ENCODE assay signal across 8 mouse cellular contexts in genomic region chr10:77590812-77591211, GRCm38 (mm10). TPM values are rescaled to one million over a fixed set of nuclear protein-coding genes. Genes with fewer than 3 reads are reported as not detected.
DNase-seq lines count a peak whose midpoint lies in the region; ATAC-seq and TF ChIP-seq lines count a peak whose summit lies in the region.

No protein-coding gene starts in this region.

- peak; percentile 71 for TF ChIP-seq CTCF in gastrocnemius, adult 2 months (IDR thresholded peaks at IDR 0.05)
- no peak for TF ChIP-seq CTCF in Patski (IDR thresholded peaks at IDR 0.05)
- peak; percentile 78 for TF ChIP-seq CTCF in heart, postnatal 0 days (IDR thresholded peaks at IDR 0.05; ENCODE audit: low read depth)

- peak; percentile 63 for DNase-seq in gastrocnemius, adult 2 months
- DNase-seq in gastrocnemius, postnatal 10 days: no peak
- DNase-seq in Patski (ENCODE audit: low read depth, low spot score): no peak
- peak; percentile 81 for DNase-seq in embryo, embryonic 10 days (ENCODE audit: low spot score)
- DNase-seq in heart, postnatal 0 days (ENCODE audit: low spot score): peak; percentile 70
- peak; percentile 36 for DNase-seq in left cerebral cortex, postnatal 4 days
- peak; percentile 59 for DNase-seq in midbrain, embryonic 10.5 days (ENCODE audit: low spot score)
- peak; percentile 34 for DNase-seq in telencephalon, adult 2 months (ENCODE audit: low read depth, low spot score)

- in situ Hi-C loops in Patski (cut with MboI; ENCODE audit: low pct_unique_long_range_greater_than_20kb): no loop called here

- no peaks in the 10 kb centered on the region for H3K27me3 ChIP-seq in Patski
- H3K27me3 ChIP-seq in heart, postnatal 0 days (ENCODE audit: control insufficient read depth, insufficient read depth, low read length): no peaks in the 10 kb centered on the region
- H3K27me3 ChIP-seq in midbrain, embryonic 10.5 days (ENCODE audit: low read depth, poor library complexity, severe bottlenecking): no peaks in the 10 kb centered on the region

- POLR2A ChIA-PET in Patski (lab: Charles Lee): no interaction called here

- H3K9me3 ChIP-seq in heart, postnatal 0 days (replicated peaks; ENCODE audit: control insufficient read depth, low read length): no peaks in the 10 kb centered on the region
- no peaks in the 10 kb centered on the region for H3K9me3 ChIP-seq in midbrain, embryonic 10.5 days (replicated peaks)

- H3K27ac ChIP-seq in gastrocnemius, adult 2 months: no peak overlapping the region
- H3K27ac ChIP-seq in heart, postnatal 0 days (ENCODE audit: low read depth): 0 out of 2 replicates have a peak overlapping the region, but pooled peaks have one; percentile 43
- H3K27ac ChIP-seq in midbrain, embryonic 10.5 days (replicated peaks): no peak overlapping the region

- peaks cover 19% of the 10 kb centered on the region; the same call in 1 of the 2 replicates for H3K4me1 ChIP-seq in heart, postnatal 0 days (ENCODE audit: control insufficient read depth, insufficient read depth)
- peaks cover 9% of the 10 kb centered on the region; the same call in 1 of the 2 replicates for H3K4me1 ChIP-seq in midbrain, embryonic 10.5 days

- CTCF ChIA-PET in Patski (lab: Charles Lee): interaction anchor here (1.0 to 2.1 kb wide), 7 partner anchors 10 to 274 kb away, joined by 3 to 6 read pairs (median 3); partner anchors contain the start of gene Pttg1ip

- ATAC-seq in Patski: peak; percentile 60
- peak; percentile 82 for ATAC-seq in heart, postnatal 0 days (ENCODE audit: insufficient read depth, low read depth)

- no peak overlapping the region for H3K4me3 ChIP-seq in gastrocnemius, adult 2 months
- no peak overlapping the region for H3K4me3 ChIP-seq in heart, postnatal 0 days (ENCODE audit: low read depth, low read length)
- H3K4me3 ChIP-seq in midbrain, embryonic 10.5 days: no peak overlapping the region

- intact Hi-C loops in gastrocnemius, adult 2 months (cut with DNase I): no loop called here
- intact Hi-C loops in left cerebral cortex, postnatal 4 days (cut with DNase I): no loop called here

- WGBS in heart, postnatal 0 days: 45% methylated on average over 6 of the region's 6 CpGs
- 44% methylated on average over 6 of the region's 6 CpGs for WGBS in midbrain, embryonic 10.5 days

- TF ChIP-seq EP300 in heart, postnatal 0 days (IDR thresholded peaks at IDR 0.05; ENCODE audit: low read depth): no peak

- no peak overlapping the region for H3K4me2 ChIP-seq in heart, postnatal 0 days (ENCODE audit: low read depth, low read length)

- no peak overlapping the region for H3K9ac ChIP-seq in heart, postnatal 0 days (replicated peaks; ENCODE audit: low read depth, low read length)

- H3K36me3 ChIP-seq in heart, postnatal 0 days (replicated peaks; ENCODE audit: control insufficient read depth, insufficient read depth, low read length): peaks cover 76% of the 10 kb centered on the region
- H3K36me3 ChIP-seq in midbrain, embryonic 10.5 days: peaks cover 90% of the 10 kb centered on the region

RNA-seq across cellular contexts. Expression of gene Pttg1ip, which starts 9.3 kb away (rescaled TPM):
- total RNA-seq in gastrocnemius, adult 2 months (2021): 10 to 100 TPM; 30.5 to 36.5 TPM
- 10 to 100 TPM; 70.2 to 71.3 TPM for total RNA-seq in gastrocnemius, postnatal 10 days (2021)
- polyA plus RNA-seq in Patski (2021): 339 TPM
- total RNA-seq in heart, postnatal 0 days (2014; rRNA removed; ENCODE audit: low replicate concordance): 117 and 163 TPM in 2 replicates
- polyA plus RNA-seq in heart, postnatal 0 days (2015; fragmentation: Nextera tagmentation; extraction: Ambion mirVana): 117 and 119 TPM in 2 replicates
- 10 to 100 TPM; 54.7 to 62.7 TPM for total RNA-seq in left cerebral cortex, postnatal 4 days (2021)
- 67.0 and 69.9 TPM in 2 replicates for polyA plus RNA-seq in midbrain, embryonic 10.5 days (2016; fragmentation: Nextera tagmentation; extraction: Ambion mirVana)

RNA-seq across cellular contexts. Expression of gene Sumo3, which starts 15.1 kb away (rescaled TPM):
- 10 to 100 TPM; 43.5 to 44.5 TPM for total RNA-seq in gastrocnemius, adult 2 months (2021)
- 10 to 100 TPM; 64.5 to 65.3 TPM for total RNA-seq in gastrocnemius, postnatal 10 days (2021)
- polyA plus RNA-seq in Patski (2021): 235 TPM
- total RNA-seq in heart, postnatal 0 days (2014; rRNA removed; ENCODE audit: low replicate concordance): 112 and 128 TPM in 2 replicates
- polyA plus RNA-seq in heart, postnatal 0 days (2015; fragmentation: Nextera tagmentation; extraction: Ambion mirVana): 121 and 128 TPM in 2 replicates
- total RNA-seq in left cerebral cortex, postnatal 4 days (2021): 100 to 1,000 TPM; 175 to 189 TPM
- polyA plus RNA-seq in midbrain, embryonic 10.5 days (2016; fragmentation: Nextera tagmentation; extraction: Ambion mirVana): 403 and 425 TPM in 2 replicates

RNA-seq across cellular contexts. Expression of gene Gm49325, which starts 15.2 kb away (rescaled TPM):
- total RNA-seq in gastrocnemius, adult 2 months (2021): 1 to 10 TPM; 8.4 to 8.6 TPM
- 10 to 100 TPM in 1 of 2 experiments, 1 to 10 TPM in 1; 10.0 to 11.4 TPM for total RNA-seq in gastrocnemius, postnatal 10 days (2021)
- polyA plus RNA-seq in Patski (2021): 5.5 TPM
- not detected in 2 replicates for total RNA-seq in heart, postnatal 0 days (2014; rRNA removed; ENCODE audit: low replicate concordance)
- polyA plus RNA-seq in heart, postnatal 0 days (2015; fragmentation: Nextera tagmentation; extraction: Ambion mirVana): 6.8 and 13.7 TPM in 2 replicates
- total RNA-seq in left cerebral cortex, postnatal 4 days (2021): 10 to 100 TPM in 1 of 2 experiments, not detected in 1; 21.0 TPM
- 2.2 and 2.4 TPM in 2 replicates for polyA plus RNA-seq in midbrain, embryonic 10.5 days (2016; fragmentation: Nextera tagmentation; extraction: Ambion mirVana)

RNA-seq across cellular contexts. Expression of gene Ube2g2, which starts 31.3 kb away (rescaled TPM):
- 10 to 100 TPM; 95.4 to 100.0 TPM for total RNA-seq in gastrocnemius, adult 2 months (2021)
- 10 to 100 TPM; 81.3 to 85.4 TPM for total RNA-seq in gastrocnemius, postnatal 10 days (2021)
- polyA plus RNA-seq in Patski (2021): 67.6 TPM
- 54.1 and 56.4 TPM in 2 replicates for total RNA-seq in heart, postnatal 0 days (2014; rRNA removed; ENCODE audit: low replicate concordance)
- 69.7 and 71.8 TPM in 2 replicates for polyA plus RNA-seq in heart, postnatal 0 days (2015; fragmentation: Nextera tagmentation; extraction: Ambion mirVana)
- total RNA-seq in left cerebral cortex, postnatal 4 days (2021): 10 to 100 TPM; 45.1 to 47.6 TPM
- 104 and 107 TPM in 2 replicates for polyA plus RNA-seq in midbrain, embryonic 10.5 days (2016; fragmentation: Nextera tagmentation; extraction: Ambion mirVana)

Comparison
In these comparisons a context has a peak if more than half of its experiments do, and no peak if none do; other contexts are left out.
1. DNase-seq: peak in gastrocnemius, adult 2 months (single experiment), embryo, embryonic 10 days (single experiment), heart, postnatal 0 days (single experiment), left cerebral cortex, postnatal 4 days (single experiment), midbrain, embryonic 10.5 days (single experiment) and telencephalon, adult 2 months (single experiment); none in gastrocnemius, postnatal 10 days (single experiment) and Patski (single experiment).